Mouse (Mus musculus) brain, embryonic 14.5 days (tissue): ENCODE measurements at regions not wholly inside any gene's neighbourhood (a gene's known extent, or its start where the extent isn't known, plus 50 kb on each side); places are given as distances from the start of the nearest gene placed in this dataset.

ENCODE experiments used
- CTCF ChIP-seq: fragments of 200-500 bp; IDR thresholded peaks from 2 replicates; pipeline ENCODE4 v1.5.1; 2012; ENCODE audit warnings: inconsistent platforms, mild to moderate bottlenecking, moderate library complexity, borderline replicate concordance; ENCODE audit not compliant: insufficient read depth, insufficient read length; ENCODE audit errors: extremely low read depth
- POLR2A ChIP-seq: fragments of 200-500 bp; IDR thresholded peaks from 2 replicates; pipeline ENCODE4 v1.6.1; 2012; ENCODE audit warnings: mild to moderate bottlenecking, inconsistent platforms, borderline replicate concordance; ENCODE audit not compliant: poor library complexity, insufficient read depth, insufficient read length, severe bottlenecking; ENCODE audit errors: extremely low read depth

DNA sequence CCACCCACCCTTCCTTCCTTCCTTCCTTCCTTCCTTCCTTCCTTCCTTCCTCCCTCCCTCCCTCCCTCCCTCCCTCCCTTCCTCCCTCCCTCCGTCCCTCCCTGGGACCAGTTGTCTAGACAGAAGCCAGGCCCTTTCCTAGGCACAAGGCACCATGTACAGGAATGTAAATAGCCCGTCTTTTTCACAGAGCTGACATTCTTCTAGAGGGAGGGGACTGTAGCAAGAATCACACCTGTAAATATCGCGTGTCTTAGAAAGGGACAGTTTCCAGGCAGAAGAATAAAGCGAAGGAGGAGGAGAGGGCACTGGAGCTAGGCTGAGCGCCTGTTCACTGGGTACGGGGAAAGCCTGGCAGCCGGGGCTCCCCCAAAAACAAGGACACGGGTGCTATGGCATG, 58.7 kb upstream of the Gm11733 start:
- TF ChIP-seq CTCF: no peak
- no peak for TF ChIP-seq POLR2A
